Mouse (Mus musculus) limb, embryonic 14.5 days (tissue): ENCODE results near the gene Rab3a. TPM values are rescaled to one million over a fixed set of nuclear protein-coding genes. Genes with fewer than 3 reads are reported as not detected.

Experiments
- ATAC-seq: fragments of 200-750 bp; cut with Nextera tagmentation; 2 replicates; pipeline ENCODE4 v1.8.0; 2017; ENCODE audit warnings: low read depth, moderate number of reproducible peaks, moderate TSS enrichment; ENCODE audit not compliant: low FRiP score
- DNase-seq: peaks from one replicate; pipeline ENCODE4 v3.0.0-alpha.2; 2015; ENCODE audit warnings: low spot score
- H3K27ac ChIP-seq: fragments of 300-500 bp; sonication (generic); replicated peaks from 2 replicates; pipeline ENCODE4 v1.5.1; 2014; ENCODE audit warnings: low read depth, mild to moderate bottlenecking, low read length, moderate library complexity, mixed read lengths
- H3K27me3 ChIP-seq: fragments of 300-500 bp; sonication (generic); 2 replicates; pipeline ENCODE4 v1.6.1; 2014; ENCODE audit warnings: low read length, mixed read lengths; ENCODE audit not compliant: control insufficient read depth, insufficient read depth
- H3K36me3 ChIP-seq: fragments of 300-500 bp; sonication (generic); 2 replicates; pipeline ENCODE4 v1.6.1; 2014; ENCODE audit warnings: mild to moderate bottlenecking, low read length, moderate library complexity, mixed read lengths; ENCODE audit not compliant: control insufficient read depth, insufficient read depth
- H3K4me1 ChIP-seq: fragments of 300-500 bp; sonication (generic); 2 replicates; pipeline ENCODE4 v1.6.1; 2014; ENCODE audit warnings: antibody characterized with exemption, low read length, mixed read lengths; ENCODE audit not compliant: control insufficient read depth, insufficient read depth
- H3K4me2 ChIP-seq: fragments of 300-500 bp; sonication (generic); replicated peaks from 2 replicates; pipeline ENCODE4 v1.6.1; 2014; ENCODE audit warnings: low read depth, mild to moderate bottlenecking, low read length, moderate library complexity; ENCODE audit not compliant: severe bottlenecking
- H3K4me3 ChIP-seq: fragments of 300-500 bp; sonication (generic); replicated peaks from 2 replicates; pipeline ENCODE4 v1.5.1; 2014; ENCODE audit warnings: low read length
- H3K9ac ChIP-seq: fragments of 300-500 bp; sonication (generic); 2 replicates; pipeline ENCODE4 v1.6.1; 2014; ENCODE audit warnings: mild to moderate bottlenecking, low read depth, low read length, moderate library complexity; ENCODE audit not compliant: severe bottlenecking
- H3K9me3 ChIP-seq: fragments of 300-500 bp; sonication (generic); 2 replicates; pipeline ENCODE4 v1.6.1; 2016; ENCODE audit warnings: low read length; ENCODE audit not compliant: control insufficient read depth
- POLR2A ChIP-seq: fragments of 200-500 bp; IDR thresholded peaks from 2 replicates; pipeline ENCODE4 v1.8.0; 2012; ENCODE audit warnings: inconsistent platforms, mild to moderate bottlenecking, moderate library complexity, borderline replicate concordance; ENCODE audit not compliant: insufficient read depth, insufficient read length; ENCODE audit errors: extremely low read depth
- WGBS: fragments of 180-500 bp; shearing (Covaris S2); extraction: QIAGEN DNeasy Blood & Tissue Kit; methylation state at CpG from one replicate; pipeline ENCODE4 v1.1.7; 2014; 5-methylcytosine and 5-hydroxymethylcytosine counted together
- polyA plus RNA-seq, 2 experiments: library from polyadenylated mRNA; depleted of rRNA in 1 of 2; stranded (reverse) in 1 of 2; unstranded in 1 of 2; fragments of >200 nt; fragmentation: Nextera tagmentation in 1 of 2; extraction: Ambion mirVana in 1 of 2; gene quantifications; 2 replicates each; pipeline versions ENCODE4 v1.2.1 to v1.2.3; 2012 to 2014

Rab3a gene
- polyA plus RNA-seq, 2 experiments, result 20.1 to 27.2 TPM

DNA sequence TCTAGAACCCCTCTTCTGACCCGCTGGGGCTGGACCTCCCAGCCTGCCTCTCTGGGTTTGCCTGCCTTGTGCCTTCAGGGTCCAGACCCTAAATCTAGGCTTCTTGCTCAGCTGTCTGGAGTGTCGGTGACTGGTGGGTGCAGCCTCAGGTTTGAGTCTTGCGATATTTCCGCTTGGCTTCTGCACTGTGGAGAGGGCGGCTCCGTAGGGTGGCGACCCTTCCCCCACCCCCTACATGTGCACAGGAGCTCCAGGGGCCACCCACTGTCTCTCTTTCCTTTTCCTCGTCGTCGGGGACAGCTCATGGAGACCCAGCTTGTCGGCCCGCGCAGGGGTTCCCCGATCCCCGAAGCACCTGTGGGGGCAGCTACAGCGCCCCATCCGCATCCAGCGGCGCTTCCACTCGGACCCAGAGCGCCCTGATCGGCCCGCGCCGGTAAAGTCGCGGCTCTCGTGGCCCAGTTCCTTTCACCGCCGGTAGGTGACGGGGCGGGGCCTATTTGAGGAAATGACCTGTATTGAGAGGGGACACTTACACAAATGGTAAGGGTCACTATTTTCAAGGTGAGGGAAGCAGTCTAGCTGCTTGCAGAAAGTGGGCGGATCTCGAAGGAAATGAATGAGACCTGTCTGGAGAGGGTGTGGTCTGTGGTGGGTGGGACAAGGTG lies 24.5 kb upstream of the Rab3a start:
- no peaks in the 10 kb centered on the region for H3K9me3 ChIP-seq
- H3K27me3 ChIP-seq, result peaks cover 38% of the 10 kb centered on the region
- no peaks in the 10 kb centered on the region for H3K4me1 ChIP-seq
- WGBS, result 4% methylated on average over 31 of the region's 34 CpGs
- no peak for ATAC-seq
- H3K9ac ChIP-seq, result 0 out of 2 replicates have a peak overlapping the region, but pooled peaks have one; percentile 25
- peak overlapping the region; percentile 18 for H3K4me3 ChIP-seq
- H3K4me2 ChIP-seq, result peak overlapping the region; percentile 31
- no peak overlapping the region for H3K27ac ChIP-seq
- no peak for TF ChIP-seq POLR2A
- H3K36me3 ChIP-seq, result no peaks in the 10 kb centered on the region
- DNase-seq, result no peak

- peaks cover 38% of the 10 kb centered on the region for H3K27me3 ChIP-seq
- no peak for DNase-seq
- H3K9ac ChIP-seq, result no peak overlapping the region
- no peaks in the 10 kb centered on the region for H3K36me3 ChIP-seq
- TF ChIP-seq POLR2A, result no peak
- WGBS, result 87% methylated on average over 4 of the region's 4 CpGs
- ATAC-seq, result no peak
- no peaks in the 10 kb centered on the region for H3K9me3 ChIP-seq
- H3K4me1 ChIP-seq, result no peaks in the 10 kb centered on the region
- no peak overlapping the region for H3K4me3 ChIP-seq
- H3K4me2 ChIP-seq, result no peak overlapping the region
- no peak overlapping the region for H3K27ac ChIP-seq
These were observed 23.5 kb upstream of the Rab3a start for GRCm38 (mm10) chr8:70730956-70731355.

GRCm38 (mm10) chr8:70737705-70738104 lies 16.8 kb upstream of the Rab3a start:
- no peaks in the 10 kb centered on the region for H3K4me1 ChIP-seq
- TF ChIP-seq POLR2A, result no peak
- WGBS, result 68% methylated on average over 5 of the region's 5 CpGs
- no peak for DNase-seq
- H3K4me2 ChIP-seq, result no peak overlapping the region
- H3K4me3 ChIP-seq, result no peak overlapping the region
- no peaks in the 10 kb centered on the region for H3K9me3 ChIP-seq
- no peak for ATAC-seq
- H3K27me3 ChIP-seq, result peaks cover 15% of the 10 kb centered on the region; the same call in 1 of the 2 replicates
- no peaks in the 10 kb centered on the region for H3K36me3 ChIP-seq
- H3K9ac ChIP-seq, result no peak overlapping the region
- H3K27ac ChIP-seq, result no peak overlapping the region

- no peak for DNase-seq
- H3K4me2 ChIP-seq, result no peak overlapping the region
- no peaks in the 10 kb centered on the region for H3K4me1 ChIP-seq
- ATAC-seq, result no peak
- no peak overlapping the region for H3K9ac ChIP-seq
- H3K9me3 ChIP-seq, result no peaks in the 10 kb centered on the region
- WGBS, result 43% methylated on average over 3 of the region's 3 CpGs
- no peak overlapping the region for H3K27ac ChIP-seq
- no peak overlapping the region for H3K4me3 ChIP-seq
- H3K27me3 ChIP-seq, result peaks cover 18% of the 10 kb centered on the region
- no peaks in the 10 kb centered on the region for H3K36me3 ChIP-seq
- TF ChIP-seq POLR2A, result no peak
These were observed 16.3 kb upstream of the Rab3a start for GRCm38 (mm10) chr8:70738211-70738610.

DNA sequence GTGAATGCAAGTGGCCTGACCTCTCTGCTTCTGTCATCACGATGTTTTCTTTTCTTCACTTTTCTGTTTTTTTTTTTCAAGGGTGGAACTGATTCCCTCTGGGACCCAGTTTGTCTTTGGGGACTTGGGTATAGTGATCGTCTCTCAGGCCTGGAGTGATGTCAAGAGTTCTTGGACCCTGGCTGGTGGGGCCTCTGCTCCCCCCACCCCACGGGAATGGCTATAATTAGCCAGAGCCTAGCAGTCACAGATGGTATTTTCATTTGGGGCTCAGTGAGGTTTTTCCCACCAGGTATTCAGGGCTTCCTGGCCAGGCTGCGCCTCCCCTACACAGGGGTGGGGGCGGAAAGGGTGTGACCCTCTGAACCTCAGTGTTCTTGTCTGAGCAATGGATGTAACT lies 12.8 kb upstream of the Rab3a start:
- no peaks in the 10 kb centered on the region for H3K9me3 ChIP-seq
- WGBS, result 47% methylated on average over 5 of the region's 5 CpGs
- H3K4me3 ChIP-seq, result no peak overlapping the region
- no peak overlapping the region for H3K4me2 ChIP-seq
- ATAC-seq, result no peak
- peaks cover 50% of the 10 kb centered on the region for H3K27me3 ChIP-seq
- no peak for TF ChIP-seq POLR2A
- DNase-seq, result no peak
- H3K36me3 ChIP-seq, result no peaks in the 10 kb centered on the region
- H3K27ac ChIP-seq, result no peak overlapping the region
- no peak overlapping the region for H3K9ac ChIP-seq
- peaks cover 2% of the 10 kb centered on the region; the same call in 1 of the 2 replicates for H3K4me1 ChIP-seq

DNA sequence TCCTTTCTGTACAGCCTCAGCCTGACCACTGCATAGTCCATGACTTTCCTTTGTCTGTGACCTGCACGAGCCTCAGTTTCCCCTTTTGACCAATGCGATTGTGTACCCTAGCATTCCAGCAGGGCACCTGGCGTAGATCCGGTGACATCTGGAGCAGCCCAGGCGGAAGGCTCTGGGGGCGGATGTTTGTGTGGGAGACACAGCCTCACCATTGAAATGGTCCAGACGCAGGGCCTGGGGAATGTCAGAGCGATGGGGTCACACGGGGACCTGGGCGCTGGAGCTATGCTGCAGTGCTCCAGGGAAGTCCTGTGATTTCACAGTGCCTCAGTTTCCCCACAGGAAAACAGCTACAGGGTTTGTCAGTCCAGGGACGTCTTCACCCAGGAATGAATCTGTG lies 12.3 kb upstream of the Rab3a start:
- H3K9me3 ChIP-seq, result no peaks in the 10 kb centered on the region
- no peak for TF ChIP-seq POLR2A

More for the DNA sequence above, 12.3 kb upstream of the Rab3a start:
- DNase-seq, result no peak
- Histone ChIP-seq H3K4me2 (no peak overlapping the region), H3K36me3 (no peaks in the 10 kb centered on the region), H3K9ac (no peak overlapping the region), H3K4me1 (peaks cover 2% of the 10 kb centered on the region; the same call in 1 of the 2 replicates), H3K27ac (no peak overlapping the region), H3K27me3 (peaks cover 55% of the 10 kb centered on the region), H3K4me3 (no peak overlapping the region)
- no peak for ATAC-seq
- 53% methylated on average over 11 of the region's 11 CpGs for WGBS
